Mouse (Mus musculus) megakaryocyte, embryonic 14.5 days (primary cell): ENCODE measurements around the gene Pxk. TPM values are rescaled to one million over a fixed set of nuclear protein-coding genes. Genes with fewer than 3 reads are reported as not detected.
"Not testable (repeated sequence)": the region's sequence is repeated elsewhere in the genome, so short reads cannot be mapped to it uniquely, and the experiment has no call there.

Experiments used
- H3K27me3 ChIP-seq: replicated peaks from 2 replicates; pipeline ENCODE3; 2012; ENCODE audit warnings: inconsistent platforms
- H3K36me3 ChIP-seq: replicated peaks from 2 replicates; pipeline ENCODE3; 2012; ENCODE audit warnings: low read length, inconsistent platforms, mixed read lengths
- H3K4me1 ChIP-seq: 2 replicates; pipeline ENCODE4 v1.6.1; 2012; ENCODE audit warnings: inconsistent platforms
- H3K4me3 ChIP-seq: replicated peaks from 2 replicates; pipeline ENCODE3; 2012; ENCODE audit warnings: moderate library complexity, mild to moderate bottlenecking, inconsistent platforms
- H3K9me3 ChIP-seq: 2 replicates; pipeline ENCODE4 v1.6.1; 2012; ENCODE audit warnings: inconsistent platforms
- FLI1 ChIP-seq: IDR thresholded peaks from 2 replicates; pipeline ENCODE4 v1.6.1; 2012; ENCODE audit warnings: low read length, inconsistent platforms, mixed read lengths
- GATA1 ChIP-seq: IDR thresholded peaks from 3 replicates; pipeline ENCODE4 v1.6.1; 2012; ENCODE audit warnings: mixed read lengths, low read length, inconsistent platforms, borderline replicate concordance
- polyA plus RNA-seq: library from polyadenylated mRNA; stranded (reverse); fragments of >175 nt; gene quantifications from 2 replicates; pipeline ENCODE4 v1.2.3, GENCODE M21; 2012; ENCODE audit warnings: low replicate concordance; ENCODE audit not compliant: insufficient read depth

Gene Pxk
- polyA plus RNA-seq, 1 experiment, result 7.4 TPM

DNA sequence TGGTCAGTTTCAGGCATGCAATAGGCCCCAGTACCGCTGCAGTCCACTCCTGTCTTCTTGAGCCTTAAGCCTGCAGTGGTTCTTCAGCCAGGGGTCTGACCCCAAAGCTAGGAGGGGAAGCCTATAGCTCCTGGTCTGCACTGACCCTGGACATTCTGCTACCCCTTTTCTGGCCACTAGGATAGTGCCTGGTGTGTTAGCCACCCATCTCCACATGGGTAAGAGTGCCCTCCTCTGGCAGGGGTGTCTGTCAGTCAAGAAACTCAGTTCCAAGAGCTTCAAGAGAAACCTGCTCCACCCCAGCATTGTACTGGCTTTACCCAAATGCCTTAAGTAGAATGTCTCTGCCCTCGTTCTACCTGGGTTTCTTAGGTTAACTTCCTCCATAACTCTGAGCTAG, 63.8 kb downstream of the Pxk start:
- no peak overlapping the region for H3K4me3 ChIP-seq
- TF ChIP-seq FLI1, result no peak
- TF ChIP-seq GATA1, result no peak
- no peaks in the 10 kb centered on the region for H3K9me3 ChIP-seq
- H3K36me3 ChIP-seq, result peaks cover 98% of the 10 kb centered on the region
- no peaks in the 10 kb centered on the region for H3K27me3 ChIP-seq
- peaks cover 2% of the 10 kb centered on the region; the same call in 1 of the 2 replicates for H3K4me1 ChIP-seq

DNA sequence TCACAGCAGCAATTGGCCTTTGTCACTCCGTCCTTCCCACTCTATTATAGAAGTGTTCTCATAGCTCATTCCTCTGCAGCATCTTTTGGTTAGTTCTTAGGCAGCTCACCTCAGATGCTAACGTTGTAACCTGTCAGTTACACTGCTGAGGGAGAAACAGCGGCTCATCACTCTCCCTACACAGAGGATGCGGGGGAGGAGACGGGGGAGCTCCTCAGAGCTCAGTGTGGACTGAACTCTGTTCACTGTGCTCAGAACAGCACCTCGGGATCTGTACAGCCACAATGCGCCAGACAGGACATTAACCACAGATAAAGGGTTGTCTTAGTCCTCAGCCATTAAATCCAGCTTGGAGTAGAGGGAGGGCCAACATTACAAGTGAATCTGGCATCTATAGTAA, 66.5 kb downstream of the Pxk start:
- H3K4me3 ChIP-seq, result no peak overlapping the region
- peaks cover 99% of the 10 kb centered on the region for H3K36me3 ChIP-seq

DNA sequence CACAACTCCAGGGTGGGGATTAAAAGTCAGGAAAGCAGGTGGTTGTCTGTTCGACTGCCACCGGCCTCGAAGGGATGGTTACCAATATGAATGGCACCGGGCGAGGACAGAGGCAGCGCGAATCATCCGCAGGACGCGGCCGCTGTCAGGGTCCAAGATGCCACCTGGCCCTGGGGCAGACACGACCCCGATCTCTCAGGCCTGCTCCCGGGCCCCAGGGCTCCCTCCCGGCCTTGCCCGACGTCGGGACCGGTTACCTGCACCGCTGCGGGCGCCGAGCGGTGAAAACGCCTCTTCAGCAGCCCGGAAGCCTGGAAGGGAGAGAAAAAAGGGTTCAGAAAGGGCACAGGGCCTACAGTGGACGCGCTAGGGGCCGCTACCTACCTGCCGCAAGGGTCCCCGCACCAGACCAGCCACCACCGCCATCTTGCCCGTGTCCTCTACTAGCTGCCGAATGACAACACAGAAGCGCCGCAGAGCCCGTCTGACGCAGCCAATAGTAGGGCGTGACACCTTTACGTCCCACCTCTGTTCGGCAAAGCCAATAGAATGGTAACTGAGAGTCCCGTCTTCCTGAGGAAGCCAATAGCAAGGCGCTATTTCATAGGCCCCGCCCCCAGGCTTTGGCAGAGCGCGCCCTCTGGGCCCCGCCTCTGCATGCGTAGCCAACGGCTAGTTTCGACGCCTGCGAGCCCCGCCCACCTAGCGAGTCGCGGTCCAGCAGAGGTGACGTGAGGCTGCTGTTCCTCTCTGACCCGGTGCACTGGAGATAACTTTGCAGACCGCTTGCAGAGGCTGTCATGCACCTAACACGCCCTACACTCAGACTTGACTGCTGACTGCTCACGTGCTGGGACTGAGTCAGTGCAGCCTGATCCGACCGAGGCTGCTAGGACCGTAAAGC, 74.7 kb downstream of the Pxk start, which contains the start of gene Pdhb:
Gene Pdhb (minus strand): TSS at position 519 of the 904 bp plus-strand sequence.
- peaks cover 37% of the 10 kb centered on the region for H3K36me3 ChIP-seq
- H3K27me3 ChIP-seq, result peaks cover 2% of the 10 kb centered on the region
- peak within 1 kb of the TSS; percentile 94 for H3K4me3 ChIP-seq
- peaks cover 17% of the 10 kb centered on the region for H3K4me1 ChIP-seq
- TF ChIP-seq FLI1 (no peak), GATA1 (no peak)
- H3K9me3 ChIP-seq, result no peaks in the 10 kb centered on the region

More for the DNA sequence above, 66.5 kb downstream of the Pxk start:
- no peak for TF ChIP-seq FLI1
- TF ChIP-seq GATA1, result no peak
- H3K9me3 ChIP-seq, result no peaks in the 10 kb centered on the region
- H3K27me3 ChIP-seq, result no peaks in the 10 kb centered on the region
- H3K4me1 ChIP-seq, result no peaks in the 10 kb centered on the region

DNA sequence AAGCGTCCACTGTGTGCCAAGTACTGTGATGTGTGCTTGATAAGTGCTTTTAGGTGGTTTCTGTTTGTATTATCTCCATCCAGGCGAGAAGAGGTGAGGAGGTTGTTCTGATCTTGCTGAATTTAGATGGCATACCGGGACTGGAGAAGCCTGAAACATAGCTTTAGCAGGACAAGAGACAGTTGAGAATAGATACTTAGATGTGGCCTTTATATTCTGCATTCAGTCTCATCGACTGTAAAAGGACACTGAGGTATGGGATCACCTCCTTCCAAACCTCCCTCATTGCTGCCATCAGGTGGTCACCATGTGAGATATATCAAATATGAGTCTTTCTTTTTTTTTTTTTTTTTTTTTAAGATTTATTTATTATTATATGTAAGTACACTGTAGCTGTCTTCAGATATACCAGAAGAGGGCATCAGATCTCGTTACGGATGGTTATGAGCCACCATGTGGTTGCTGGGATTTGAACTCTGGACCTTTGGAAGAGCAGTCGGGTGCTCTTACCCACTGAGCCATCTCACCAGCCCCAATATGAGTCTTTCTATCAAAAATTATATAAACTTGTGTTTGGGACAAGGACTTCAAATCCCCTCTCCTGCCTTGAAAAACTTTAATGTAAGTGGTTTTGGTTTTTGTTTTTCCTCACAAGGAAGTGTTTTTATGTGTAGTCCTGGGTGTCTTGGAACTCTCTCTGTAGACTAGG, 75.7 kb downstream of the Pxk start:
- H3K4me3 ChIP-seq, result peak overlapping the region; percentile 94
- peaks cover 27% of the 10 kb centered on the region for H3K36me3 ChIP-seq
- H3K9me3 ChIP-seq, H3K27me3 ChIP-seq: not testable (repeated sequence)
- peaks cover 17% of the 10 kb centered on the region for H3K4me1 ChIP-seq

DNA sequence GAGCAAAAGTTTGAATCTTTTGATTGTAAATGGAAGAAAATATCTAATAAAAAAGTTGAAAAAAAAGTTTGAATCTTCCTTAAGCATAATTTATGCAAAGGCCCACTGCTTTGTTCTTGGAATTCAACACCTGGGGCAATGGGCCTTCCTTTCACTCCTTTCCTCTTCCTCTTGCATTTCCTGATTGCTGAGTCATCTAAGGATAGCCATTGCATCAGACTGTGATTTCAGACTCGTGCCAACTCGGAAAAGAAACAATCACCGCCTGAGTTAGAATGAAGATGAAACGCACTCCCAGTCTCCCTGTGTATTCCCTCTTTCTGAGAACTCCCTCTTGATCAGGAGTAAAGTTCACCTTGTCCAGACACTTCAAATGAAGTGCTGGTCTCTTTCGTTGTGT, 76.6 kb downstream of the Pxk start:
- Histone ChIP-seq H3K27me3 (peaks cover 2% of the 10 kb centered on the region), H3K4me1 (peaks cover 17% of the 10 kb centered on the region), H3K4me3 (no peak overlapping the region), H3K9me3 (no peaks in the 10 kb centered on the region), H3K36me3 (peaks cover 18% of the 10 kb centered on the region)
- TF ChIP-seq FLI1, result no peak
- TF ChIP-seq GATA1, result no peak

DNA sequence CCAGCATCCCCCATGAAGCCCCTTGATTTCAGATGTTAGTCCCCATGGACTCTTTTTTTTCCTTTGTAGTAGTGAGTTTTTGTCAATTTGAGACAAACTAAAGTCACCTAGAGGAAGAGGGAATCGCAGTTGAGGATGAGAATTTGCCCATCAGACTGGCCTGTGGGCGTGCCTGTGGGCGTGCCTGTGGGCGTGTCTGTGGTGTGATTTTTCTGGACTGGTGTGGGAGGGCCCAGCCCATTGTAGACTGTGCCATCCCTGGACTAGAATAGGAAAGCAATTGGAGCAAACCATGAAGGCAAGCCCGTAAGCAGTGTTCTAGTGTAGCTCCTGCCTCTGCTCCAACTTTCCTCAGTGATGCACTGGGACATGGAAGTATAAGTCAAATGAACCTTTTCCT, 78.2 kb downstream of the Pxk start:
- no peak for TF ChIP-seq GATA1
- TF ChIP-seq FLI1, result no peak

DNA sequence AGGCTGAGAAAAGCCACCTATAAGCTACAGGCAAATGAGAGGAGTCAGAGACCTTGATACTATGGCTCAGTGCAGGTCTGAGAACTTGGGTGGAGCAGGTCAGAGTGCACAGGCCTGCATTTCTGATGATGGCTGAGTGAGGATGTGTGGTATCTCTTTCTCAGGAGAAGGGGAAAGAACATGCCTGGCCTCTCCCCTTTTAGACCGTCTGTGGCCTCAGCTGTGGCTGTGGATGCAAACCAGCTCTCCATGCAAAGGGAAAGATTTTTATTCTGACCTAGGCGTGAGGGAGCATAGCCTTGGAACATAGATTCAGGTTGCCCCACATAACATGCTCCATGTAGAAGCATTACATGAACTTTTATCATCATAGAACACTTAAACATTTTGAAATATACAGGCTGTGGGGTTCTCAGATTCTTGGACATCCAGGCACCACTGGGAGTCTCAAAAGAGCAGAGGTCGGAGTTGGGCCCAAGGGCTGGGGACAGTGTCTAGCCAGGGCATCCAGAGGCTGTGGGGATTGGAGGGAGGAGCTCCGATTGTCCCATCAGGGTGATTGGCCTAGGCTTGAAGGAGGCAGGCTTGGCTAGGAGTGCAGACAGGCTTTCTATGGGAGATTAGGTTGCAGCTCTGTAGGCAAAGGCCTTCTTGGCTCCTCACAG, 82.5 kb downstream of the Pxk start:
- TF ChIP-seq GATA1 (no peak), FLI1 (no peak)

More for the DNA sequence above, 78.2 kb downstream of the Pxk start:
- peaks cover 4% of the 10 kb centered on the region for H3K36me3 ChIP-seq
- no peaks in the 10 kb centered on the region for H3K9me3 ChIP-seq
- H3K27me3 ChIP-seq, result peaks cover 2% of the 10 kb centered on the region
- H3K4me1 ChIP-seq, result peaks cover 16% of the 10 kb centered on the region
- H3K4me3 ChIP-seq, result no peak overlapping the region

DNA sequence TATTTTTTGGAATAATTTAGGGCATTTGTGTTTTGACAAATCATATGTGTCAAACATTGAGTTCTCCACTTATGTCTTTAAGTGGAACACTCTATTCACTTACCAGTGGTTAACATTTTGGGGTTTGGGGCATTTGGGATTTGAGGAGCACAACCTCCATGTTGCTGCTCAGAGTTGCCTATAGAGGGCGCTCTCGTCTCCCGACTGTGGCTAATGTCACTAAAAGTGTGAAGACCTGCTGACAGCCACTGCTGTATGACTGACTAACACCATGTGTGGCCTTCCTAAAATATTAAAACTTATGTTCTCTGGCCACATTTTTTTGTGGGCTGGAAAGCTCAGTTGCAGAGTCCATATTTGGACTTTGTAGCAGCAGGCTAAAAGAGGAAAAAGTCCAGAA, 85.3 kb downstream of the Pxk start:
- peaks cover 19% of the 10 kb centered on the region for H3K9me3 ChIP-seq
- no peak for TF ChIP-seq GATA1
- no peak for TF ChIP-seq FLI1
- H3K4me1 ChIP-seq, result no peaks in the 10 kb centered on the region
- no peaks in the 10 kb centered on the region for H3K36me3 ChIP-seq
- H3K27me3 ChIP-seq, result peaks cover 2% of the 10 kb centered on the region
- no peak overlapping the region for H3K4me3 ChIP-seq

More for the DNA sequence above, 82.5 kb downstream of the Pxk start:
- Histone ChIP-seq H3K27me3 (peaks cover 2% of the 10 kb centered on the region), H3K4me3 (no peak overlapping the region), H3K4me1 (peaks cover 3% of the 10 kb centered on the region; the same call in 1 of the 2 replicates), H3K9me3 (peaks cover 15% of the 10 kb centered on the region), H3K36me3 (no peaks in the 10 kb centered on the region)

DNA sequence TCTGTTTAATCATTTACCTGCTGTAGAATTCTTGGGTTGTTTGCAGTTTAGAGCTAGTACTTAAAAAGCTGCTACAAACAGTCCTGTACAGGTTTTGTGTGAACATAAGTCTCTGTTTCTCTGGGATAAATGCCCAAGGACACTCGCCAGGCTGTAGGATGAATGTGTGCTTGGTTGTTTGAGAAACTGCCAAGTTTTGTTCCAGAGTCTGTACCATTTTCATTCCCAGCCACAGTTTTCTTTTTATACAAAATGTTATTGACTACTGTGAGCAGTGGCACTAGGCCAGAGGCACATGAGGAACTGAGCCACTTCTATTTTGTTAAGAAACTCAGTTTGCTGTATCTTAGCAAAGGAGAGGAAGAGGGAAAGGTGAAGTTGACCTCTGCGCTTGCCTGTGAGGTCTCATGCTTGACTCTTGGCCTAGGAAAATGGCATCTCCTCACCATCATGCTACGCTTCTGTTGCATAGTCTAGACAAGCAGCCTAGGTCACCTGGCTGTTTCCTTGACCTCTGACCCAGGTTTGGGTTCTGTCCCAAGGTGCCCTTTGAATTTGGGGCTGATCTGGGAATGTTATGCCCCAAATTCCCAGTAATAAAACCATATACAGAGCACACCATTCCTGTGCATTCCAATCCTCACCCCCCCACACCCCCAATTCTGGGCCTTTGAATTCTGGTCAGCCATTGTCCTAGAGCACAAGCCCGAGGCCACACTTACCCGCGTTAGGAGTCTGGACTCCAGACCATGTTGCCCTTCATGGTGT, 88.5 kb downstream of the Pxk start:
- Histone ChIP-seq H3K9me3 (peaks cover 19% of the 10 kb centered on the region), H3K36me3 (no peaks in the 10 kb centered on the region), H3K4me1 (no peaks in the 10 kb centered on the region), H3K4me3 (no peak overlapping the region), H3K27me3 (peaks cover 8% of the 10 kb centered on the region)
- TF ChIP-seq GATA1, result no peak
- no peak for TF ChIP-seq FLI1
